Mouse (Mus musculus) MEL (cell line): ENCODE measurements around the gene Dgke. TPM values are rescaled to one million over a fixed set of nuclear protein-coding genes. Genes with fewer than 3 reads are reported as not detected.

Source experiments
- DNase-seq: peaks from one replicate; pipeline ENCODE4 v3.0.0; 2011; ENCODE audit warnings: low read depth, low spot score
- H3K27ac ChIP-seq: 2 replicates; pipeline ENCODE4 v1.5.1; 2012; ENCODE audit warnings: low read depth, mild to moderate bottlenecking, control low read depth, low read length, moderate library complexity; ENCODE audit not compliant: control insufficient read depth
- H3K27me3 ChIP-seq, 2 experiments: fragments of 150-350 bp in 1 of 2; sonication (generic) in 1 of 2; 2 replicates each; pipeline ENCODE4 v1.6.1; 2012; ENCODE audit warnings: low read length in 2 of 2, mild to moderate bottlenecking in 2 of 2, improper control_type of control experiment in 1 of 2, moderate library complexity in 1 of 2; ENCODE audit not compliant: insufficient read depth in 2 of 2, control insufficient read depth in 1 of 2
- H3K36me3 ChIP-seq, 2 experiments: 2 replicates each; pipeline ENCODE4 v1.6.1; 2012 to 2014; ENCODE audit warnings: low read length in 2 of 2, improper control_type of control experiment in 1 of 2, inconsistent platforms in 1 of 2, mild to moderate bottlenecking in 1 of 2; ENCODE audit not compliant: insufficient read depth in 2 of 2, control insufficient read depth in 1 of 2
- H3K4me1 ChIP-seq, 2 experiments: fragments of 150-350 bp in 1 of 2; sonication (generic) in 1 of 2; 2 replicates each; pipeline ENCODE4 v1.6.1; 2012; ENCODE audit warnings: low read length in 2 of 2, improper control_type of control experiment in 1 of 2, mild to moderate bottlenecking in 1 of 2; ENCODE audit not compliant: insufficient read depth in 2 of 2, control insufficient read depth in 1 of 2
- H3K4me3 ChIP-seq, 2 experiments: fragments of 150-350 bp in 1 of 2; sonication (generic) in 1 of 2; 2 replicates each; pipeline ENCODE4 v1.5.1; 2012; ENCODE audit warnings: low read depth in 2 of 2, low read length in 2 of 2, mild to moderate bottlenecking in 2 of 2, moderate library complexity in 2 of 2, control low read depth in 1 of 2, improper control_type of control experiment in 1 of 2; ENCODE audit not compliant: control insufficient read depth in 1 of 2, insufficient read depth in 1 of 2
- H3K79me2 ChIP-seq: 2 replicates; pipeline ENCODE4 v1.6.1; 2012; ENCODE audit warnings: mild to moderate bottlenecking, low read length, moderate library complexity; ENCODE audit not compliant: control insufficient read depth, poor library complexity, insufficient read depth
- H3K9ac ChIP-seq: 2 replicates; pipeline ENCODE4 v1.6.1; 2012; ENCODE audit warnings: low read depth, mild to moderate bottlenecking, control low read depth, low read length, moderate library complexity; ENCODE audit not compliant: control insufficient read depth, poor library complexity, severe bottlenecking
- H3K9me3 ChIP-seq: fragments of 150-350 bp; sonication (generic); replicated peaks from 2 replicates; pipeline ENCODE4 v1.6.1; 2012; ENCODE audit warnings: mild to moderate bottlenecking, low read length, improper control_type of control experiment, moderate library complexity; ENCODE audit not compliant: insufficient read depth
- CHD1 ChIP-seq: IDR thresholded peaks from 2 replicates; pipeline ENCODE4 v1.6.1; 2012; ENCODE audit warnings: low read depth, mild to moderate bottlenecking, inconsistent platforms, low read length, improper control_type of control experiment
- CHD2 ChIP-seq: IDR thresholded peaks from 2 replicates; pipeline ENCODE4 v1.6.1; 2011; ENCODE audit warnings: low read length, improper control_type of control experiment
- CTCF ChIP-seq, 3 experiments: IDR thresholded peaks in 2 of 3; conservative IDR thresholded peaks in 1 of 3; 2 replicates each; pipeline ENCODE4 v1.5.1; 2011 to 2012; ENCODE audit warnings: low read length in 3 of 3, low read depth in 2 of 3, mild to moderate bottlenecking in 2 of 3, improper control_type of control experiment in 1 of 3, inconsistent platforms in 1 of 3, mixed read lengths in 1 of 3, moderate library complexity in 1 of 3; ENCODE audit not compliant: control insufficient read depth in 1 of 3, insufficient read depth in 1 of 3, poor library complexity in 1 of 3, severe bottlenecking in 1 of 3
- ETS1 ChIP-seq: IDR thresholded peaks from 2 replicates; pipeline ENCODE4 v1.6.1; 2012; ENCODE audit warnings: low read depth, mild to moderate bottlenecking, inconsistent platforms, low read length, improper control_type of control experiment, moderate library complexity
- HCFC1 ChIP-seq: IDR thresholded peaks from 2 replicates; pipeline ENCODE4 v1.6.1; 2012; ENCODE audit warnings: low read depth, mild to moderate bottlenecking, inconsistent platforms, low read length, improper control_type of control experiment, moderate library complexity
- MAFK ChIP-seq: IDR thresholded peaks from 2 replicates; pipeline ENCODE4 v1.6.1; 2011; ENCODE audit warnings: low read depth, mild to moderate bottlenecking, low read length, improper control_type of control experiment, borderline replicate concordance
- MAX ChIP-seq: IDR thresholded peaks from 2 replicates; pipeline ENCODE4 v1.6.1; 2011; ENCODE audit warnings: low read length, improper control_type of control experiment
- MAZ ChIP-seq: IDR thresholded peaks from 2 replicates; pipeline ENCODE4 v1.6.1; 2012; ENCODE audit warnings: low read depth, mild to moderate bottlenecking, inconsistent platforms, low read length, improper control_type of control experiment
- MEF2A ChIP-seq: IDR thresholded peaks from 2 replicates; pipeline ENCODE4 v1.6.1; 2014; ENCODE audit warnings: low read depth, mild to moderate bottlenecking, inconsistent platforms, low read length, improper control_type of control experiment; ENCODE audit not compliant: poor library complexity, insufficient replicate concordance, severe bottlenecking; ENCODE audit errors: extremely low read depth
- NELFE ChIP-seq: IDR thresholded peaks from 2 replicates; pipeline ENCODE4 v1.6.1; 2011; ENCODE audit warnings: low read depth, low read length, improper control_type of control experiment
- POLR2A ChIP-seq, 2 experiments: IDR thresholded peaks; 2 replicates each; pipeline ENCODE4 v1.6.1; 2011 to 2012; ENCODE audit warnings: low read length in 2 of 2, mild to moderate bottlenecking in 2 of 2, control low read depth in 1 of 2, improper control_type of control experiment in 1 of 2, low read depth in 1 of 2, moderate library complexity in 1 of 2; ENCODE audit not compliant: control insufficient read depth in 1 of 2, insufficient read depth in 1 of 2, poor library complexity in 1 of 2
- POLR2AphosphoS2 ChIP-seq: IDR thresholded peaks from 2 replicates; pipeline ENCODE4 v1.6.1; 2011; ENCODE audit warnings: low read length, improper control_type of control experiment
- POLR2AphosphoS5 ChIP-seq: IDR thresholded peaks from 2 replicates; pipeline ENCODE4 v1.6.1; 2012; ENCODE audit warnings: low read depth, borderline replicate concordance, mild to moderate bottlenecking, inconsistent platforms, low read length, moderate library complexity, mixed read lengths
- RCOR1 ChIP-seq: IDR thresholded peaks from 2 replicates; pipeline ENCODE4 v1.6.1; 2012; ENCODE audit warnings: low read depth, mild to moderate bottlenecking, inconsistent platforms, low read length, improper control_type of control experiment
- UBTF ChIP-seq: IDR thresholded peaks from 2 replicates; pipeline ENCODE4 v1.6.1; 2012; ENCODE audit warnings: low read depth, mild to moderate bottlenecking, inconsistent platforms, low read length, improper control_type of control experiment, moderate library complexity, borderline replicate concordance; ENCODE audit not compliant: insufficient read depth
- USF1 ChIP-seq: IDR thresholded peaks from 2 replicates; pipeline ENCODE4 v1.6.1; 2014; ENCODE audit warnings: low read depth, mild to moderate bottlenecking, inconsistent platforms, low read length, improper control_type of control experiment, moderate library complexity
- USF2 ChIP-seq, 2 experiments: IDR thresholded peaks; 2 replicates each; pipeline ENCODE4 v1.6.1; 2011 to 2012; ENCODE audit warnings: improper control_type of control experiment in 2 of 2, low read length in 2 of 2, borderline replicate concordance in 1 of 2, inconsistent platforms in 1 of 2, low read depth in 1 of 2, mild to moderate bottlenecking in 1 of 2; ENCODE audit not compliant: insufficient read depth in 1 of 2
- polyA plus RNA-seq, 2 experiments: library from polyadenylated mRNA; stranded (reverse) in 1 of 2; unstranded in 1 of 2; fragments of >175 nt in 1 of 2; fragments of >200 nt in 1 of 2; gene quantifications; 2 replicates each; pipeline versions ENCODE4 v1.2.1 to v1.2.4; 2012; ENCODE audit warnings: low replicate concordance in 2 of 2, low read depth in 1 of 2; ENCODE audit not compliant: insufficient read length in 2 of 2, insufficient read depth in 1 of 2, missing spikeins in 1 of 2
- total RNA-seq: library from RNA; depleted of rRNA; stranded (reverse); fragments of 300-350 nt; gene quantifications from 2 replicates; pipeline ENCODE4 v1.2.3, GENCODE M21; 2012

Gene Dgke
- total and polyA plus RNA-seq, 3 experiments = 5.2 to 6.4 TPM; not detected in 1

GRCm38 (mm10) chr11:89006404-89006803 is 60.2 kb downstream of the Dgke start:
- H3K4me1 ChIP-seq = peaks cover 2 to 15% of the 10 kb centered on the region in 2 experiments; a peak in 3 of 4 replicates
- no peak overlapping the region for H3K9ac ChIP-seq
- no peaks in the 10 kb centered on the region for H3K9me3 ChIP-seq
- H3K27ac ChIP-seq = no peak overlapping the region
- TF ChIP-seq HCFC1 (no peak), MAZ (no peak), CTCF (IDR thresholded peaks at IDR 0.05 in 2 of 3, conservative IDR thresholded peaks at IDR 0.05 in 1 of 3; ENCODE audit: control insufficient read depth in 1 of 3, insufficient read depth in 1 of 3, low read depth in 2 of 3, low read length in 3 of 3, poor library complexity in 1 of 3, severe bottlenecking in 1 of 3) (no peak), UBTF (no peak), USF2 (IDR thresholded peaks at IDR 0.05; ENCODE audit: borderline replicate concordance in 1 of 2, insufficient read depth in 1 of 2, low read depth in 1 of 2, low read length in 2 of 2) (no peak), CHD1 (no peak), MAX (no peak), POLR2A (IDR thresholded peaks at IDR 0.05; ENCODE audit: control insufficient read depth in 1 of 2, insufficient read depth in 1 of 2, low read depth in 1 of 2, low read length in 2 of 2, poor library complexity in 1 of 2) (no peak), USF1 (no peak), ETS1 (no peak), RCOR1 (no peak), MAFK (no peak), MEF2A (no peak), CHD2 (no peak), POLR2AphosphoS2 (no peak), NELFE (no peak), POLR2AphosphoS5 (no peak)
- TF ChIP-seq, all 39 proteins: peak for 0
- Histone ChIP-seq H3K79me2 (peaks cover 28% of the 10 kb centered on the region), H3K4me3 (no peak overlapping the region), H3K27me3 (no peaks in the 10 kb centered on the region), H3K36me3 (peaks cover 9 to 26% of the 10 kb centered on the region in 2 experiments)
- DNase-seq = no peak

- no peak overlapping the region for H3K4me3 ChIP-seq
- TF ChIP-seq USF2 (IDR thresholded peaks at IDR 0.05; ENCODE audit: borderline replicate concordance in 1 of 2, insufficient read depth in 1 of 2, low read depth in 1 of 2, low read length in 2 of 2) = no peak
- TF ChIP-seq, all 39 proteins: peak for 0
- Histone ChIP-seq H3K36me3 (peaks cover 13 to 24% of the 10 kb centered on the region in 2 experiments), H3K79me2 (peaks cover 37% of the 10 kb centered on the region), H3K4me1 (peaks cover 5 to 23% of the 10 kb centered on the region in 2 experiments; a peak in 3 of 4 replicates), H3K9me3 (no peaks in the 10 kb centered on the region), H3K27me3 (no peaks in the 10 kb centered on the region), H3K27ac (no peak overlapping the region), H3K9ac (no peak overlapping the region)
- DNase-seq = no peak
Observed at GRCm38 (mm10) chr11:89005473-89005872, 61.2 kb downstream of the Dgke start.
